Mouse (Mus musculus): ENCODE results near the gene Tmem132c. TPM values are rescaled to one million over a fixed set of nuclear protein-coding genes. Genes with fewer than 3 reads are reported as not detected.
A peak's percentile ranks its signal among the peaks of the same experiment; 100 is the strongest.

The Tmem132c gene
- polyA plus RNA-seq, 1 experiment from 2014 or later, result 3.5 TPM

DNA sequence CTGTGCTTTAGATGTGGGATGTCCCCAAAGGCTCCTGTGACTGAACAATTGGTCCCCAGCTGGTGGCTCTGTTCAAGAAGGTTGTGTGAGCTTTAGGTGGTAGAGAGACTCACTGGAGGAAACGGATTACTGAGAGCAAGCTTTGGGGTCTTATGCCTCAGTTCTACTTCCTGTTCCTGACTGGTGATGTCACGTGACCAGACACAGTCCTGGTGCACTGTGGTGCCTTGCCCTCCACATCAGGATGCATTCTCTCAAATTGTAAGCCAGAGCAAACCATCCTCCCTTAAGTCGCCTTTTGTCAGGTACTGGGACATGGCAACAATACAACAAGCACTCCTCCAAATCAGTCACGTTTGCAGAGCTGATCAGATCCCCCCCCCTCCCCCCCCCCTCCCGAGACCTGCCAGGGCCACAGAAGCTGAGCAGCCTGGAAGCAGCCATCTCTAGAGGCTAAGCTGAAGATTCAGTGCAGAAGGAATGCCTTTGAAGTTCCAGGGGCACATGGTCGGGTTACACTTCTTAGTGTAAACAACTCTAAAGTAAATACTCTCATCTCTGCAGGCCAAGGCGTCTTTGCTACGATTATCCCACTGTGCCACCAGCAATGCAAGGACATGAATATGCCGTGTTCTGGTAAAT, 164.5 kb downstream of the Tmem132c start:
- ATAC-seq (replicated peaks; ENCODE audit: insufficient number of reproducible peaks, low FRiP score, low TSS enrichment), result 0 out of 2 replicates have a peak, but pooled peaks have one; percentile 20
- Histone ChIP-seq H3K27ac (ENCODE audit: low read depth, low read length) (peak overlapping the region; percentile 38; the same call in 1 of the 2 replicates), H3K4me1 (ENCODE audit: control insufficient read depth, insufficient read depth, low read length) (peaks cover 8% of the 10 kb centered on the region; the same call in 1 of the 2 replicates), H3K9ac (ENCODE audit: low read depth, low read length) (no peak overlapping the region), H3K9me3 (replicated peaks; ENCODE audit: control insufficient read depth, low read length) (no peaks in the 10 kb centered on the region), H3K4me3 (ENCODE audit: low read depth, low read length) (no peak overlapping the region), H3K27me3 (ENCODE audit: control insufficient read depth, insufficient read depth, low read length) (no peaks in the 10 kb centered on the region), H3K36me3 (ENCODE audit: control insufficient read depth, insufficient read depth, low read length) (no peaks in the 10 kb centered on the region), H3K4me2 (no peak overlapping the region)
- 14% methylated on average over 9 of the region's 9 CpGs for WGBS (ENCODE audit: insufficient replicate concordance)

DNA sequence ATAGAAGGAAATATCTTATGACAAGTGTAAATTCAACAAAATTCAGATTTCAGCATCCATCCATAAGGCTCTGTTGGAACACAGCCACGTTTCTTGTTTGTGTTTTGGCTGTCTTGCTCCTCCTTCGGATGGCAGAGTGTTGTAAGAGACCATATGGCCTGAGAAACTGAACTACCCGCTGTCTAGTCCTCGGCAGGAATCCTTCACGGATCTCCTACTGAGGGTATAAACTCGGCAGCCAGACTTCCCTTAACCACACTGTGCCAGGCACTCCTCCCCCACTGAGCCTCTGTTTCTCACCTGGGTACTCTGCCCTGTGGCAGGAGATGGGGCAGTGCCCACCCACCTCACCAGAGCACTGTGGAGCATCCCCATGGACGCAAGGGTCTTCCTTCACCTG, 174.9 kb downstream of the Tmem132c start:
- Histone ChIP-seq H3K27ac (ENCODE audit: low read depth, low read length) (no peak overlapping the region), H3K27me3 (ENCODE audit: control insufficient read depth, insufficient read depth, low read length) (no peaks in the 10 kb centered on the region), H3K4me3 (ENCODE audit: low read depth, low read length) (no peak overlapping the region), H3K4me1 (ENCODE audit: control insufficient read depth, insufficient read depth, low read length) (no peaks in the 10 kb centered on the region), H3K4me2 (no peak overlapping the region), H3K9me3 (replicated peaks; ENCODE audit: control insufficient read depth, low read length) (no peaks in the 10 kb centered on the region), H3K36me3 (ENCODE audit: control insufficient read depth, insufficient read depth, low read length) (no peaks in the 10 kb centered on the region), H3K9ac (ENCODE audit: low read depth, low read length) (no peak overlapping the region)
- ATAC-seq (replicated peaks; ENCODE audit: insufficient number of reproducible peaks, low FRiP score, low TSS enrichment), result no peak
- WGBS (ENCODE audit: insufficient replicate concordance), result 67% methylated on average over 7 of the region's 7 CpGs

GRCm38 (mm10) chr5:127423936-127424335, 182.3 kb downstream of the Tmem132c start:
- no peak for ATAC-seq (replicated peaks; ENCODE audit: insufficient number of reproducible peaks, low FRiP score, low TSS enrichment)
- H3K9me3 ChIP-seq (replicated peaks; ENCODE audit: control insufficient read depth, low read length), result no peaks in the 10 kb centered on the region
- no peak overlapping the region for H3K9ac ChIP-seq (ENCODE audit: low read depth, low read length)
- H3K36me3 ChIP-seq (ENCODE audit: control insufficient read depth, insufficient read depth, low read length), result no peaks in the 10 kb centered on the region
- H3K27me3 ChIP-seq (ENCODE audit: control insufficient read depth, insufficient read depth, low read length), result no peaks in the 10 kb centered on the region
- H3K27ac ChIP-seq (ENCODE audit: low read depth, low read length), result no peak overlapping the region
- no peak overlapping the region for H3K4me2 ChIP-seq
- no peaks in the 10 kb centered on the region for H3K4me1 ChIP-seq (ENCODE audit: control insufficient read depth, insufficient read depth, low read length)
- H3K4me3 ChIP-seq (ENCODE audit: low read depth, low read length), result no peak overlapping the region

DNA sequence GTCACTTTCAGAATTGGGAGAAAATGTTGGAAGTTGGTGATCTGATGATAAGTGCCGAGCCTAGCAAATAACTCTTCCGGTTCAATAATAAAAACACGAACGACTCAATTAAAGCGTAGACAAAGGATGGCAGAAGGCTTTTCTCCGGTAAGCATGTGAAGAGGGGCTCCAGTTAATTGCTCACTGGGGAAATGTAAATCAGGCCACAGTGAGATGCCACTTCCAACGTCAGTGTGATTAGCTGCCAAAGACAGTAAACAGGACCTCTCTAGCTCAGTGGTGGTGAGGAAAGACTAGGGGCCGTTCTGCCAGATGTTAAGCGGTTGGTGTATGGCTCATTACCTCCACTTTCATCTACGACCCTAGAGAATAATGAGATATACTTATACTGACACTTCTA, 187.5 kb downstream of the Tmem132c start:
- WGBS (ENCODE audit: insufficient replicate concordance), result 68% methylated on average over 10 of the region's 10 CpGs
- H3K36me3 ChIP-seq (ENCODE audit: control insufficient read depth, insufficient read depth, low read length), result no peaks in the 10 kb centered on the region
- ATAC-seq (replicated peaks; ENCODE audit: insufficient number of reproducible peaks, low FRiP score, low TSS enrichment), result no peak
- H3K9me3 ChIP-seq (replicated peaks; ENCODE audit: control insufficient read depth, low read length), result no peaks in the 10 kb centered on the region
- H3K27ac ChIP-seq (ENCODE audit: low read depth, low read length), result no peak overlapping the region
- no peak overlapping the region for H3K4me3 ChIP-seq (ENCODE audit: low read depth, low read length)
- no peaks in the 10 kb centered on the region for H3K4me1 ChIP-seq (ENCODE audit: control insufficient read depth, insufficient read depth, low read length)
- H3K9ac ChIP-seq (ENCODE audit: low read depth, low read length), result no peak overlapping the region
- no peak overlapping the region for H3K4me2 ChIP-seq
- no peaks in the 10 kb centered on the region for H3K27me3 ChIP-seq (ENCODE audit: control insufficient read depth, insufficient read depth, low read length)

GRCm38 (mm10) chr5:127431561-127431960, 190.0 kb downstream of the Tmem132c start:
- ATAC-seq (replicated peaks; ENCODE audit: insufficient number of reproducible peaks, low FRiP score, low TSS enrichment), result no peak
- H3K27me3 ChIP-seq (ENCODE audit: control insufficient read depth, insufficient read depth, low read length), result no peaks in the 10 kb centered on the region
- H3K4me1 ChIP-seq (ENCODE audit: control insufficient read depth, insufficient read depth, low read length), result no peaks in the 10 kb centered on the region
- 70% methylated on average over 9 of the region's 9 CpGs for WGBS (ENCODE audit: insufficient replicate concordance)
- no peak overlapping the region for H3K27ac ChIP-seq (ENCODE audit: low read depth, low read length)
- H3K36me3 ChIP-seq (ENCODE audit: control insufficient read depth, insufficient read depth, low read length), result no peaks in the 10 kb centered on the region
- no peak overlapping the region for H3K9ac ChIP-seq (ENCODE audit: low read depth, low read length)
- no peak overlapping the region for H3K4me2 ChIP-seq
- no peak overlapping the region for H3K4me3 ChIP-seq (ENCODE audit: low read depth, low read length)
- H3K9me3 ChIP-seq (replicated peaks; ENCODE audit: control insufficient read depth, low read length), result no peaks in the 10 kb centered on the region

GRCm38 (mm10) chr5:127436836-127437235, 195.2 kb downstream of the Tmem132c start:
- no peak overlapping the region for H3K9ac ChIP-seq (ENCODE audit: low read depth, low read length)
- no peak overlapping the region for H3K4me2 ChIP-seq
- H3K27me3 ChIP-seq (ENCODE audit: control insufficient read depth, insufficient read depth, low read length), result no peaks in the 10 kb centered on the region
- no peaks in the 10 kb centered on the region for H3K9me3 ChIP-seq (replicated peaks; ENCODE audit: control insufficient read depth, low read length)
- no peak for ATAC-seq (replicated peaks; ENCODE audit: insufficient number of reproducible peaks, low FRiP score, low TSS enrichment)
- WGBS (ENCODE audit: insufficient replicate concordance), result 83% methylated on average over 5 of the region's 5 CpGs
- no peaks in the 10 kb centered on the region for H3K36me3 ChIP-seq (ENCODE audit: control insufficient read depth, insufficient read depth, low read length)
- no peak overlapping the region for H3K4me3 ChIP-seq (ENCODE audit: low read depth, low read length)
- H3K4me1 ChIP-seq (ENCODE audit: control insufficient read depth, insufficient read depth, low read length), result no peaks in the 10 kb centered on the region
- H3K27ac ChIP-seq (ENCODE audit: low read depth, low read length), result no peak overlapping the region

DNA sequence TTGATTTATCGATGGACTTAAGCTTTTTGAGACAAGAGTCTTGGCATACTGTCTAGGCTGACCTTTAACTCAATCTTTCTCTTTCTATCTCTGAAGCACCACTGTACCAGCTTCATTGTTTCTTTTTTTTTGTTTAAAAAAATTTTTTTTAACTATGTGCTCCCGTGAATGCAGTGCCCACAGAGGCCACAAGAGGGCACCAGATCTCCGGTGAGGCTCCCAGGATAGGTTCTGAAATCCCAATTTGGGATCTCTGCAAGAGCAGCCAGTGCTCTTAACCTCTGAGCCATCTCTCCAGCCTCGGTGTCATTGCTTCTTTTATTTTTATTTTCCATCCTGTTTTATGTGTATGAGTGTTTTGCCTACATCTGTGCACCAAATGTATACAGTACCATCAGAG, 197.0 kb downstream of the Tmem132c start:
- H3K4me1 ChIP-seq (ENCODE audit: control insufficient read depth, insufficient read depth, low read length), result no peaks in the 10 kb centered on the region
- no peak for ATAC-seq (replicated peaks; ENCODE audit: insufficient number of reproducible peaks, low FRiP score, low TSS enrichment)
- H3K4me3 ChIP-seq (ENCODE audit: low read depth, low read length), result no peak overlapping the region
- H3K9ac ChIP-seq (ENCODE audit: low read depth, low read length), result no peak overlapping the region
- no peaks in the 10 kb centered on the region for H3K27me3 ChIP-seq (ENCODE audit: control insufficient read depth, insufficient read depth, low read length)
- no peak overlapping the region for H3K27ac ChIP-seq (ENCODE audit: low read depth, low read length)
- no peak overlapping the region for H3K4me2 ChIP-seq
- no peaks in the 10 kb centered on the region for H3K9me3 ChIP-seq (replicated peaks; ENCODE audit: control insufficient read depth, low read length)
- WGBS (ENCODE audit: insufficient replicate concordance), result 84% methylated on average over 4 of the region's 4 CpGs
- H3K36me3 ChIP-seq (ENCODE audit: control insufficient read depth, insufficient read depth, low read length), result no peaks in the 10 kb centered on the region

GRCm38 (mm10) chr5:127441963-127442362, 200.4 kb downstream of the Tmem132c start:
- H3K9ac ChIP-seq (ENCODE audit: low read depth, low read length), result no peak overlapping the region
- no peaks in the 10 kb centered on the region for H3K9me3 ChIP-seq (replicated peaks; ENCODE audit: control insufficient read depth, low read length)
- H3K36me3 ChIP-seq (ENCODE audit: control insufficient read depth, insufficient read depth, low read length), result no peaks in the 10 kb centered on the region
- no peak overlapping the region for H3K4me2 ChIP-seq
- H3K27me3 ChIP-seq (ENCODE audit: control insufficient read depth, insufficient read depth, low read length), result no peaks in the 10 kb centered on the region
- ATAC-seq (replicated peaks; ENCODE audit: insufficient number of reproducible peaks, low FRiP score, low TSS enrichment), result no peak
- H3K4me1 ChIP-seq (ENCODE audit: control insufficient read depth, insufficient read depth, low read length), result no peaks in the 10 kb centered on the region
- H3K27ac ChIP-seq (ENCODE audit: low read depth, low read length), result no peak overlapping the region
- 74% methylated on average over 10 of the region's 10 CpGs for WGBS (ENCODE audit: insufficient replicate concordance)
- H3K4me3 ChIP-seq (ENCODE audit: low read depth, low read length), result no peak overlapping the region

GRCm38 (mm10) chr5:127453580-127453979, 212.0 kb downstream of the Tmem132c start:
- Histone ChIP-seq H3K36me3 (ENCODE audit: control insufficient read depth, insufficient read depth, low read length) (no peaks in the 10 kb centered on the region), H3K4me1 (ENCODE audit: control insufficient read depth, insufficient read depth, low read length) (no peaks in the 10 kb centered on the region), H3K27ac (ENCODE audit: low read depth, low read length) (no peak overlapping the region), H3K9me3 (replicated peaks; ENCODE audit: control insufficient read depth, low read length) (peaks cover 4% of the 10 kb centered on the region; the same call in 1 of the 2 replicates), H3K9ac (ENCODE audit: low read depth, low read length) (no peak overlapping the region), H3K27me3 (ENCODE audit: control insufficient read depth, insufficient read depth, low read length) (no peaks in the 10 kb centered on the region), H3K4me3 (ENCODE audit: low read depth, low read length) (no peak overlapping the region), H3K4me2 (no peak overlapping the region)
- no peak for ATAC-seq (replicated peaks; ENCODE audit: insufficient number of reproducible peaks, low FRiP score, low TSS enrichment)
- WGBS (ENCODE audit: insufficient replicate concordance), result 18% methylated on average over 4 of the region's 4 CpGs
